Mouse (Mus musculus) heart, embryonic 15.5 days (tissue): ENCODE data around the gene Gm17654. TPM values are rescaled to one million over a fixed set of nuclear protein-coding genes. Genes with fewer than 3 reads are reported as not detected.

ENCODE experiments used
- polyA plus RNA-seq: library from polyadenylated mRNA; unstranded; fragments of >200 nt; fragmentation: Nextera tagmentation; extraction: Ambion mirVana; gene quantifications from 2 replicates; pipeline ENCODE4 v1.2.1, GENCODE M21; 2015

Gm17654 gene
- polyA plus RNA-seq, 1 experiment from 2014 or later, result not detected

Other genes starting within 250 kb of the Gm17654 start
- gene 1700001F09Rik, start 231.3 kb downstream of the Gm17654 start, polyA plus RNA-seq, result not detected in 2 replicates
- not detected in 2 replicates for gene Gm8138, start 162.8 kb downstream of the Gm17654 start, polyA plus RNA-seq
- not detected in 2 replicates for gene Gm5799, start 35.6 kb downstream of the Gm17654 start, polyA plus RNA-seq
- gene Gm10375, start 28.9 kb upstream of the Gm17654 start, polyA plus RNA-seq, result not detected in 2 replicates
- gene Gm8165, start 98.1 kb upstream of the Gm17654 start, polyA plus RNA-seq, result not detected in 2 replicates
- gene Gm7324, start 118.7 kb upstream of the Gm17654 start, polyA plus RNA-seq, result 0.34 and 0.49 TPM in 2 replicates
- gene Gm16506, start 148.3 kb upstream of the Gm17654 start, polyA plus RNA-seq, result 0.09 TPM in 1 of 2 replicates, not detected in the other
- gene Gm6526, start 168.7 kb upstream of the Gm17654 start, polyA plus RNA-seq, result 0.10 TPM in 1 of 2 replicates, not detected in the other
- gene Gm8180, start 205.6 kb upstream of the Gm17654 start, polyA plus RNA-seq, result not detected in 2 replicates